ENCODE assay signal across 12 mouse cellular contexts in genomic region chrX:13494892-13495703, GRCm38 (mm10). TPM values are rescaled to one million over a fixed set of nuclear protein-coding genes. Genes with fewer than 3 reads are reported as not detected.
DNase-seq lines count a peak whose midpoint lies in the region; ATAC-seq lines count a peak whose summit lies in the region.
"Had no signal": no experiment of that assay in that cellular context is flagged by ENCODE, and none has a peak within 500 bp of the region (broad histone marks: within the 10 kb centered on the region; RNA-seq: fewer than 3 reads in every experiment).

No protein-coding gene starts in this region.

- intact Hi-C loops in heart, postnatal 14 days (cut with DNase I): no loop called here

- ATAC-seq in megakaryocyte progenitor cell, adult 5-6 weeks (replicated peaks; ENCODE audit: poor library complexity): peak; percentile 50; the same call in 1 of the 2 replicates
- ATAC-seq: forebrain, embryonic 13.5 days; intestine, embryonic 16.5 days had no signal

- peak; percentile 33 for DNase-seq in heart, adult 8-10 months (ENCODE audit: low spot score)
- no peak for DNase-seq in heart, postnatal 4 days
- DNase-seq in c-Kit-positive CD71-positive TER-119-positive erythroid progenitor cells, embryonic 14.5 days (ENCODE audit: low spot score): peak; percentile 47
- DNase-seq in heart, postnatal 14 days: peak; percentile 23 to 25
- DNase-seq in layer of hippocampus, adult 9-10 months (ENCODE audit: low spot score): no peak
- no peak for DNase-seq in layer of hippocampus, postnatal 14 days (ENCODE audit: low spot score in 2 of 2)
- DNase-seq: cerebellum, adult 8-10 months; kidney, postnatal 36 days; lung, embryonic 14.5 days had no signal

RNA-seq across cellular contexts. Expression of gene Nyx, which starts 29.2 kb away (rescaled TPM):
- under 1 TPM; 0.16 to 0.38 (median 0.18) TPM for total RNA-seq in heart, adult 8-10 months (2022)
- under 1 TPM; 0.14 to 0.24 TPM for total RNA-seq in heart, postnatal 4 days (2021)
- total RNA-seq in heart, postnatal 14 days (2021): under 1 TPM; 0.12 to 0.22 TPM
- not detected in 2 replicates for total RNA-seq in megakaryocyte progenitor cell, adult 5-6 weeks (2015)
- total RNA-seq in megakaryocyte progenitor cell, adult 5-6 weeks (2017): not detected in 2 replicates
- under 1 TPM; 0.60 to 0.72 TPM for total RNA-seq in layer of hippocampus, postnatal 14 days (2021)

Comparison
In these comparisons a context has a peak if more than half of its experiments do, and no peak if none do; other contexts are left out.
1. DNase-seq: peak in heart, adult 8-10 months (single experiment), c-Kit-positive CD71-positive TER-119-positive erythroid progenitor cells, embryonic 14.5 days (single experiment) and heart, postnatal 14 days (2 of 2); none in heart, postnatal 4 days (single experiment), layer of hippocampus, adult 9-10 months (single experiment) and layer of hippocampus, postnatal 14 days (0 of 2).